Mouse (Mus musculus) MEL (cell line): ENCODE measurements at regions not wholly inside any gene's neighbourhood (a gene's known extent, or its start where the extent isn't known, plus 50 kb on each side); places are given as distances from the start of the nearest gene placed in this dataset.

Experiments
- DNase-seq: peaks from one replicate; pipeline ENCODE4 v3.0.0; 2011; ENCODE audit warnings: low read depth, low spot score
- H3K27ac ChIP-seq: 2 replicates; pipeline ENCODE4 v1.5.1; 2012; ENCODE audit warnings: low read depth, mild to moderate bottlenecking, control low read depth, low read length, moderate library complexity; ENCODE audit not compliant: control insufficient read depth
- H3K27me3 ChIP-seq, 2 experiments: fragments of 150-350 bp in 1 of 2; sonication (generic) in 1 of 2; 2 replicates each; pipeline ENCODE4 v1.6.1; 2012; ENCODE audit warnings: low read length in 2 of 2, mild to moderate bottlenecking in 2 of 2, improper control_type of control experiment in 1 of 2, moderate library complexity in 1 of 2; ENCODE audit not compliant: insufficient read depth in 2 of 2, control insufficient read depth in 1 of 2
- H3K36me3 ChIP-seq, 2 experiments: 2 replicates each; pipeline ENCODE4 v1.6.1; 2012 to 2014; ENCODE audit warnings: low read length in 2 of 2, improper control_type of control experiment in 1 of 2, inconsistent platforms in 1 of 2, mild to moderate bottlenecking in 1 of 2; ENCODE audit not compliant: insufficient read depth in 2 of 2, control insufficient read depth in 1 of 2
- H3K4me1 ChIP-seq, 2 experiments: fragments of 150-350 bp in 1 of 2; sonication (generic) in 1 of 2; 2 replicates each; pipeline ENCODE4 v1.6.1; 2012; ENCODE audit warnings: low read length in 2 of 2, improper control_type of control experiment in 1 of 2, mild to moderate bottlenecking in 1 of 2; ENCODE audit not compliant: insufficient read depth in 2 of 2, control insufficient read depth in 1 of 2
- H3K4me3 ChIP-seq, 2 experiments: fragments of 150-350 bp in 1 of 2; sonication (generic) in 1 of 2; 2 replicates each; pipeline ENCODE4 v1.5.1; 2012; ENCODE audit warnings: low read depth in 2 of 2, low read length in 2 of 2, mild to moderate bottlenecking in 2 of 2, moderate library complexity in 2 of 2, control low read depth in 1 of 2, improper control_type of control experiment in 1 of 2; ENCODE audit not compliant: control insufficient read depth in 1 of 2, insufficient read depth in 1 of 2
- H3K79me2 ChIP-seq: 2 replicates; pipeline ENCODE4 v1.6.1; 2012; ENCODE audit warnings: mild to moderate bottlenecking, low read length, moderate library complexity; ENCODE audit not compliant: control insufficient read depth, poor library complexity, insufficient read depth
- H3K9ac ChIP-seq: 2 replicates; pipeline ENCODE4 v1.6.1; 2012; ENCODE audit warnings: low read depth, mild to moderate bottlenecking, control low read depth, low read length, moderate library complexity; ENCODE audit not compliant: control insufficient read depth, poor library complexity, severe bottlenecking
- H3K9me3 ChIP-seq: fragments of 150-350 bp; sonication (generic); replicated peaks from 2 replicates; pipeline ENCODE4 v1.6.1; 2012; ENCODE audit warnings: mild to moderate bottlenecking, low read length, improper control_type of control experiment, moderate library complexity; ENCODE audit not compliant: insufficient read depth
- BHLHE40 ChIP-seq: IDR thresholded peaks from 2 replicates; pipeline ENCODE4 v1.6.1; 2012; ENCODE audit warnings: low read depth, mild to moderate bottlenecking, inconsistent platforms, low read length, improper control_type of control experiment, borderline replicate concordance
- CHD2 ChIP-seq: IDR thresholded peaks from 2 replicates; pipeline ENCODE4 v1.6.1; 2011; ENCODE audit warnings: low read length, improper control_type of control experiment
- ETS1 ChIP-seq: IDR thresholded peaks from 2 replicates; pipeline ENCODE4 v1.6.1; 2012; ENCODE audit warnings: low read depth, mild to moderate bottlenecking, inconsistent platforms, low read length, improper control_type of control experiment, moderate library complexity
- HCFC1 ChIP-seq: IDR thresholded peaks from 2 replicates; pipeline ENCODE4 v1.6.1; 2012; ENCODE audit warnings: low read depth, mild to moderate bottlenecking, inconsistent platforms, low read length, improper control_type of control experiment, moderate library complexity
- JUND ChIP-seq: IDR thresholded peaks from 2 replicates; pipeline ENCODE4 v1.6.1; 2011; ENCODE audit warnings: low read depth, mild to moderate bottlenecking, improper control_type of control experiment, low read length
- KAT2A ChIP-seq: conservative IDR thresholded peaks from 2 replicates; pipeline ENCODE4 v1.6.1; 2012; ENCODE audit warnings: low read depth, low read length, improper control_type of control experiment, inconsistent platforms
- MAX ChIP-seq: IDR thresholded peaks from 2 replicates; pipeline ENCODE4 v1.6.1; 2011; ENCODE audit warnings: low read length, improper control_type of control experiment
- MEF2A ChIP-seq: IDR thresholded peaks from 2 replicates; pipeline ENCODE4 v1.6.1; 2014; ENCODE audit warnings: low read depth, mild to moderate bottlenecking, inconsistent platforms, low read length, improper control_type of control experiment; ENCODE audit not compliant: poor library complexity, insufficient replicate concordance, severe bottlenecking; ENCODE audit errors: extremely low read depth
- MXI1 ChIP-seq: IDR thresholded peaks from 2 replicates; pipeline ENCODE4 v1.6.1; 2011; ENCODE audit warnings: mild to moderate bottlenecking, low read depth, low read length, improper control_type of control experiment
- POLR2AphosphoS2 ChIP-seq: IDR thresholded peaks from 2 replicates; pipeline ENCODE4 v1.6.1; 2011; ENCODE audit warnings: low read length, improper control_type of control experiment
- RAD21 ChIP-seq: IDR thresholded peaks from 2 replicates; pipeline ENCODE4 v1.6.1; 2011; ENCODE audit warnings: mild to moderate bottlenecking, low read depth, low read length, improper control_type of control experiment
- TBP ChIP-seq: IDR thresholded peaks from 2 replicates; pipeline ENCODE4 v1.8.0; 2011; ENCODE audit warnings: low read depth, low read length, improper control_type of control experiment
- UBTF ChIP-seq: IDR thresholded peaks from 2 replicates; pipeline ENCODE4 v1.6.1; 2012; ENCODE audit warnings: low read depth, mild to moderate bottlenecking, inconsistent platforms, low read length, improper control_type of control experiment, moderate library complexity, borderline replicate concordance; ENCODE audit not compliant: insufficient read depth
- USF2 ChIP-seq, 2 experiments: IDR thresholded peaks; 2 replicates each; pipeline ENCODE4 v1.6.1; 2011 to 2012; ENCODE audit warnings: improper control_type of control experiment in 2 of 2, low read length in 2 of 2, borderline replicate concordance in 1 of 2, inconsistent platforms in 1 of 2, low read depth in 1 of 2, mild to moderate bottlenecking in 1 of 2; ENCODE audit not compliant: insufficient read depth in 1 of 2
- ZC3H11A ChIP-seq: IDR thresholded peaks from 2 replicates; pipeline ENCODE4 v1.6.1; 2012; ENCODE audit warnings: low read depth, mild to moderate bottlenecking, inconsistent platforms, low read length, improper control_type of control experiment
- ZMIZ1 ChIP-seq: IDR thresholded peaks from 2 replicates; pipeline ENCODE4 v1.6.1; 2012; ENCODE audit warnings: low read depth, mild to moderate bottlenecking, inconsistent platforms, low read length, improper control_type of control experiment, moderate library complexity

- no peaks in the 10 kb centered on the region; a peak in 1 of 4 replicates for H3K27me3 ChIP-seq
- no peak overlapping the region for H3K27ac ChIP-seq
- no peak for TF ChIP-seq MEF2A
- no peak for TF ChIP-seq HCFC1
- TF ChIP-seq RAD21, result no peak
- TF ChIP-seq POLR2AphosphoS2, result no peak
- no peak for TF ChIP-seq UBTF
- no peak for TF ChIP-seq MXI1
- no peak for TF ChIP-seq CHD2
- no peak for TF ChIP-seq TBP
- TF ChIP-seq ETS1, result no peak
- no peak for TF ChIP-seq BHLHE40
- no peak for TF ChIP-seq JUND
- no peak for TF ChIP-seq ZMIZ1
- no peak for TF ChIP-seq USF2 (IDR thresholded peaks at IDR 0.05; ENCODE audit: borderline replicate concordance in 1 of 2, insufficient read depth in 1 of 2, low read depth in 1 of 2, low read length in 2 of 2)
- TF ChIP-seq, all 39 proteins: peak for 0
- no peaks in the 10 kb centered on the region for H3K79me2 ChIP-seq
- DNase-seq, result no peak
- H3K9ac ChIP-seq, result no peak overlapping the region
- H3K9me3 ChIP-seq, result no peaks in the 10 kb centered on the region
- no peak overlapping the region for H3K4me3 ChIP-seq
- no peaks in the 10 kb centered on the region for H3K36me3 ChIP-seq
- no peaks in the 10 kb centered on the region for H3K4me1 ChIP-seq
These were observed 101.4 kb upstream of the A530016L24Rik start for GRCm38 (mm10) chr12:112387836-112388235.

- Histone ChIP-seq H3K79me2 (no peaks in the 10 kb centered on the region), H3K36me3 (no peaks in the 10 kb centered on the region), H3K9me3 (peaks cover 2% of the 10 kb centered on the region; the same call in 1 of the 2 replicates), H3K27ac (no peak overlapping the region), H3K9ac (no peak overlapping the region), H3K4me3 (no peak overlapping the region), H3K4me1 (no peaks in the 10 kb centered on the region), H3K27me3 (no peaks in the 10 kb centered on the region)
- TF ChIP-seq ZC3H11A (no peak), KAT2A (no peak), MAX (0 out of 2 replicates have a peak, but pooled peaks have one; percentile 17)
- no peak for DNase-seq
These were observed 93.3 kb upstream of the A530016L24Rik start for GRCm38 (mm10) chr12:112395909-112396308.
